Mouse (Mus musculus) retina, postnatal 7 days (tissue): Measurements from ENCODE around the gene Mei1.

Source experiments
- DNase-seq: peaks from one replicate; pipeline ENCODE4 v3.0.0-alpha.2; 2012; ENCODE audit warnings: low read depth, low spot score

The Mei1 gene

DNA sequence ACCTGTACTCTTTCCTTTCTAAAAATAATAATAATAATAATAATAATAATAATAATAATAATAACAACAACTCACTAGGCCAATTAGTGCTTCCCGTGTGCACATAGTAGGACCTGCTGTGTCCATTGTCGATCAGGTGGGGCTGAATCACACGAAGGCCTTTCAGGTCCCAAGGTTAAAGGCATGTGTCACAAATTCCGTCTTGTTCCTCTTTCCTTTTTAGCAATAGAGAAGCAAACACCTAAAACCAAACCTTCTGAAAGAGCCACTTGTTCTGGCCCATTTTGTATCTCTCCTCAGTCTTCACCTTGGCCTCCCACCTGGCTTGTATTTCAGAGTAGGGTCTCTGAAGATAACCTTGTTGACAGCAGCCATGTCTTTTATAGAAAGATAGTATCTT lies 81.4 kb downstream of the Mei1 start:
- no peak for DNase-seq

DNA sequence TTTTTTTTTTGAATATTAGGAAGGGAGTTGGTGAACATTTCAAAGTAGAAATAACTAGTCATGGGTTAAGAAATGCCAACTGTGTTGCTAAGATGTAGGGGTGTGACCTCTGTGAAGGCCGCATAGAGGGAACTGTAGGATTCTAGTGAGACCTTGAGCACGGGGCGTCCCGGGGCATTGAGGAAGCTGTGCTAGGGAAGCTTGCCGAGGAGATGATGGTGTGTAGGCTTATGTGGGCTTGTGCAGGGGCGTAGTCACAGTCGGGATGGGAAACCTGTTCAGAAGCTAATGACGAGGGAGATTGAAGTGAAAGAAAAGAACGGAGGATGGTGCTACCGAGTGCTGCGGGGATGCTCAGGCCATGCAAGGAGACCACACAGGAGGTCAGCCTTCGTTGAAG lies 82.2 kb downstream of the Mei1 start:
- no peak for DNase-seq

DNA sequence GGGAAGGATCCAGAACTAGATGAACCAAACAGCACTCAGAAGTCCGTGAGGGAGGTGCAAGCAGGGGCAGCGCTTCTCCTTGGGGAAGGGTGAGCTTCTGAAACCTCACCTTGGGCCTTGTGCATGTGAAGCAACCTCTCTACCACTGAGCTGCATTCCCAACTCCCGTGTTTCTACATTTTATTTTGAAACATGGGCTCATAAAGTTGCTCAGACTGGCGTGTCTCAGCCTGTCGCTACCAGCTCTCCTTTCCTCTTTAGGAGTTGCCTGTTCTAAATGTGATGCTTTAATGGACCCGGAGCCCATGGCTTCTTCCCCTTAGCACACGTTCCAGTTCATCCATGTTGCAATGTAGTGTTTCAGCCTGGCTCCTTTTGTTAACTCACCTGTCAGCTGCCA lies 82.6 kb downstream of the Mei1 start:
- DNase-seq, result no peak

DNA sequence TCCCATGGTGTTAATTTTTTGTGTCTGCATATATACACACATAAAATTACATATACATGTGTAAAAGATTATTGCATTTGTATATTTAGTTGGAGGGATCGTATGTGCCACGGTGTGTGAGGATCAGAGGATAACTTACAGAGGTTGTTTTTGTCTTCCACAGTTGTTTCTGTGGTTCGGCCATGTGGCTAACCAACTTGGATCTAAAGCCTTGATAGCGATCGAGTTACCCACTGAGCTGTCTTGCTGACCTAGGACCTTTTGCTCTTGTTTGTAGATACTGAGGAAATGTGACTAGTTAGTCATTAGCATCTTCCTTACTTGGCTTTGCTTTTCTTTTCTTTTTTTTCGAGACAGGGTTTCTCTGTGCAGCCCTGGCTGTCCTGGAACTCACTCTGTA lies 86.5 kb downstream of the Mei1 start:
- DNase-seq, result no peak

DNA sequence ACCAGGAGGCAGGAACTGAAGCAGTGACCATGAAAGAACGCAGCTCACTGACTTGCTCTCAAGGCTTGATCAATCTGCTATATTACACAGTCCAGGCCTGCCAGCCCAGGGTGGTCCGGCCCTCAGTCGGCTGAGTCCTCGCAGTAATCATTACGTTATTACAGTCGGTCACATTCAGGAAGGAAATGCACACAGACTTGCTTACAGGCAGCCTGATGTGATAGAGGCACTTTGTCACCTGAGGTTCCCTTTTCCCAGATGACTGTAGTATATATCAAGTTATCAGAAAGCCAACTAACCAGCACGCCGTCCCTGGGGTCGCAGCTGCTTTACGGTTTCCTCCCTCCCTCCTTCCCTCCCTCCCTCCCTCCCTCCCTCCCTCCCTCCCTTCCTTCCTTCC lies 87.1 kb downstream of the Mei1 start:
- no peak for DNase-seq

DNA sequence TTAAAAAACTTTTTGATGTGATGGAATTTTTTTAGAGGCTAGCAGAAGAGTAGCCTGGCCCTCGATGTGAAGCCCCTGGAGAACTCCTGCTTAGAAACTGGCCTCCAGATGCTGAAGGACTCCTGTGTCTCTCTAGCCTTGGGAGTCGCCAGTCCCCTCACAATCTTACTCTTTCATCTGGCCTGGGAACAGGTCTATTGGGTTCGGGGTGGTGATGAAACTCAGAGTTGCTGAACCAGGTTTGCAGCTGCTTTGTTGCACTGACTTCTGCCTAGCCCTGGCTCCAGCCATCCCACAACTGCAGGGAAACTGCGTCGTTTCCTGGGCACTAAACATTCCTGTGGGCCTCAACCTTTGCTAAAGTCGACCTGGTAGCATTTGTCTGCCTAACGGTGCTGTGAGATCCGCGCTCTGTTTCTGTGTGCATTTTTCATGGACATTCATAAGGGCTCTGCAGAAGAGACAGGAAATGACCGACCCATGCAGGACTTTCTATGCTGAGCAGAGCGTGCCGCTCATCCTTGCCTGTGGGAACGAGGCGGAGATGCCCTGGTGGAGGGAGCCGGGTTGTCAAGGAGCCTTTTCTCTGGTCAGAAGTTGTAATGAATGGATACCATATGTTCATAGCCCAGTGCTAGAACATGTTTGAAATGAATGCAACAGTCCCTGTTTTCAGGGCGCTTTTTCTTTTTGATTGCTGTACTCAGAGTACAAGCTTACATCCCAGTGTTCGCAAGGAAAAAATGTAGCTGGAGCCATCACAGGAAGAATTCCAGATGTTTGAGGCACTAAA lies 88.6 kb downstream of the Mei1 start:
- DNase-seq, result no peak

DNA sequence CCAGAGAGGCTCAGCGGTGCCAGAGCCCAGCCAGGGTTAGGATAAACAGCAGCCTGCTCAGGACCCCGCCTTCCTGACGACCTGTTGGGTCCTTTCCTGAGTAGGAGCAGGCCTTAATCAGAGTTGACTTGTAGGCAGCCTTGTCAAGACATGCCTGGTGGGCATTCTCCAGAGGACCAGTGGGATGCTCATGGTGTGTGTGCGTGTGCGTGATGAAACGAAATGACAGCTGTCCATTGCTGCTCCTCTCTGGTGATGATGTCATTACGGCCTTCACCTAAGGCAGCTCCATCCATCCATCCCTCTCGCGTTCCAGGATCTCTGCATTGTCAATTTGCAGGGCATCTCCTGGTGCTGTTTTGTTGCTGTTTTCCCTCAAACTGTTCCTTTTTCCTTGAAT lies 89.7 kb downstream of the Mei1 start:
- DNase-seq, result no peak

DNA sequence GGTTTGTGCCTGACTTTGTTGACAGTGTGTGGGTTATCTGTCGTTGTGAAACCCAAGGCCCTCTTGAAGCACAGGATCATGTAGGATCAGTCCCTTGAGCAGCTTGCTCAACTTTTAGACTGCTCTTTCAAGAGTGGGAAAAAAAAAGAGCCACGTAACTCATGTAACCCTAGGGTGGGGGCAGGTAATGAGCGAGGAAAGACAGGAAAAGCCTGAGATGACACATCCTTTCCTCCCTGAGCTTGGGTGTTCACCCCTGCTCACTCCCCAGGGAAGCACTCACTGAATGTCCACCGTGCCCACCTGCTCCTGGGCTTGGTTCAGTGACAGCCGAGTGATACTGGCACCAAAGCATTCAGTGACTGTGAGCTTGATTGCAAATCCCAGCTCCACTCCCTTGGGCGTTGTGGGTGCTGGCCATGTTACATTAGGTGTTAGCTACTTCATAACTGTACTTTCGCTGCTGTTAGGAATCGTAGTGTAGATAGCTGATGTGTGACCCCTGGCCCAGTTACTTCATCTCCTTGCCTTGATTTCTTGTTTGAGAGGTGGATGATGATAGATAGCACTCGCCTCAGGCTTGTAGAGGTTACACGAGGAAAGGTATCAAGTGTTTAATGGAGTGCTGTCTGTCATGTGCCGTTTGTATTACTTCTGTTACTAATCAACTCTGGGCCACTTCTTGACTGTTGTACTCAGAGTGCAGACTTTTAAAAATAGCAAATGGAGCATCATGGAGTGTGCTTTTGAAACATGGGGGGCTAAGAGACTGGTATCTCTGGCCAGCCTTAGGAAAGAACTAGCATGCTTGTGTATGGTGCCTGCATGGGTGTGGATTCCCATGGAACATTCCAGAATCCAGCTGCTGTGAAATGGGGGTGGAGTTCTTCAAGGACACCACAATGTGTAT lies 91.2 kb downstream of the Mei1 start:
- no peak for DNase-seq

DNA sequence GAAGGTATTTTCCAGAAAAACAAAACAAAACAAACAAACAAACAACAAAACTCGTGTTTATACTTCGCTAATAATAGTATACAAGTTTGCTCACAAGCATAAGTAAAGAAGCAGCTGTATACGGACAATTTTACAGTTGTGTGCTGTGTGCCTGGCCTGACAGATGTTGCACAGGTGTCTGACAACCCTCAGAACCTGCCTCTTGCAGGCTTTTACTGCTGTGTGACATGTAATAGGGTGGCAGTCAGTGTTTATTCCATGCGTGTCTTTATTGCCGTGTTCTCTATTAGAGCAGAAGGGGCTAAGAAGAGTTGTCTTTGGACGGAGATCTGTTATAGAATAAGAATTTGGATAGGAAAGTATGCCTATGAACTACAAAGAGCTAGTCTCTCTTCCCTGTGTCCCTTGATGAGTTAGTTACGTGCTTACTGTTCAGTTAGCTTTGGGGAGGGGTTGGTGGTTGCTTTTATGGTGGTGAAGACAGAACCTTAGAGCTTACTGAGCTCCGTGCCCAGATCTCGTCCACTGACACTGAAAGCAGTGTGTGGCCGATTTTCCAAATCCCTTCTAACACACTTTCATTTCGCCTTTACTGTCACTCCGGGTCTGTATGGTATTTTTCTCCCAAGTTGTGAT lies 92.3 kb downstream of the Mei1 start:
- no peak for DNase-seq

DNA sequence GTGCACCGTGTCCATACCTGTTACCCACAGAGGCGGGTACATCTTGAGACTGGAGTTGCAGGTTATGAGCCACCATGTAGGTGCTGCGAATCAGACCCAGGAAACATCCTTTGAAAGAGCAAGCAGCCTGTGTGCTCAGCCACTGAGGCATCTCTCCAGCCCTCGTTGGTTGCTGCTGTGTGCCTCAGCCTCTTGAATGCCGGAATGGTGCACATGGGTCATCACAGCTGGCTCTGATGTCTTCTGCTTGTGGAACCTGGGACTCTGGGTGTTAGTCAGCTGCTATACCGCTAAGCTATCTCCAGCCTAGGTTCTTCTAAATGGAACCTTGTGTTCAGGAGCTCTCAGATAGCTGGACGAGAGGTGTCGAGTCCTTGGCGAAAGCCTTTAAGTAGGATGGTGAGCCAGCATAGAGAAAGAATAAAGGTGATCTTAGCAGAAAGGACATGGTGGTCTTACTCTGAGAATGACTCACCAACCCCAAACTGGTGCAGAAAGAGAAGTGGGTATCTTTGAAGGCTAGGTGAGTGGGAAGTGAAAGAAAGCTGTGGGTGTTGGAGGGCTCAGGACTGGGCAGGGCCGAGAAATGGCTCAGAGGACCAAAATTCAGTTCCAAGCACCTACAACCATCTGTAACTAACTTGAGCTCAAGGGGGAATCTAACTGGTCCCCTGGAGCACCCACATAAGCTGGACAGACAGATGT lies 93.7 kb downstream of the Mei1 start:
- no peak for DNase-seq

DNA sequence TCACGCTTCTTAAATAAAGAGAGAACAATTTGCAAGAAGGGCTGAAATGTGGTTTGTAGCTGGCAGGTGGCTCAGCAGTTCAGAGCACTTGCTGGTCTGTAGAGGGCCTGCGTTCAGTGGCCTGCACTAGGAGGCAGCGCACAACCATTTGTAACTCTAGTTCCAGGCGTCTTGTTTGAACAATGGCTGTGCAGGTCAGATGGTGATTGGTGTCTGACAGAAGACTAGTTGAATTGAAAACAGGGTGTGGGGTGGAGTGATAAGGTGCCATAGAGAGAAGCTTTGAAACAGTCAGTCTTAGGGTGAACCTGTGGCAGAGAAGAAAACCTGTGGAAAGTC lies 94.2 kb downstream of the Mei1 start:
- no peak for DNase-seq

DNA sequence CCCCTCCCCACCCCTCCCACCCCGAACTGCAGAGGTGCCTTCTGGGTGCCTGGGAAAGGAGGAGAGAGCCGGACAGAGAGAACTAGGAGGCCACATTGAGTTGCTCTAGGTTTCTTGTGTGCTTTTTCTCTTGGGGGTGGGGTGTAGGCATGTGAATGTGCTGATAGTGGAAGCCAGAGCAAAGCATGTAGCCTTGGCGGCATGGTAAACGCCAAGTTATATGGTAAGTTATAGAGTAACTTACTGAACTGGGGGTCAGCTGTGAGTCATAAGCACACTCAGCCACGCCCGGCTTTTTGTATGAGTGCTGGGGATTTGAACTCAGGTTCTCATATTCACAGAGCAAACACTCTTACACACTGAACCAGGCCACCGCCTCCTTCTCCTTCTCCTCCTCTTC lies 94.7 kb downstream of the Mei1 start:
- DNase-seq, result no peak

DNA sequence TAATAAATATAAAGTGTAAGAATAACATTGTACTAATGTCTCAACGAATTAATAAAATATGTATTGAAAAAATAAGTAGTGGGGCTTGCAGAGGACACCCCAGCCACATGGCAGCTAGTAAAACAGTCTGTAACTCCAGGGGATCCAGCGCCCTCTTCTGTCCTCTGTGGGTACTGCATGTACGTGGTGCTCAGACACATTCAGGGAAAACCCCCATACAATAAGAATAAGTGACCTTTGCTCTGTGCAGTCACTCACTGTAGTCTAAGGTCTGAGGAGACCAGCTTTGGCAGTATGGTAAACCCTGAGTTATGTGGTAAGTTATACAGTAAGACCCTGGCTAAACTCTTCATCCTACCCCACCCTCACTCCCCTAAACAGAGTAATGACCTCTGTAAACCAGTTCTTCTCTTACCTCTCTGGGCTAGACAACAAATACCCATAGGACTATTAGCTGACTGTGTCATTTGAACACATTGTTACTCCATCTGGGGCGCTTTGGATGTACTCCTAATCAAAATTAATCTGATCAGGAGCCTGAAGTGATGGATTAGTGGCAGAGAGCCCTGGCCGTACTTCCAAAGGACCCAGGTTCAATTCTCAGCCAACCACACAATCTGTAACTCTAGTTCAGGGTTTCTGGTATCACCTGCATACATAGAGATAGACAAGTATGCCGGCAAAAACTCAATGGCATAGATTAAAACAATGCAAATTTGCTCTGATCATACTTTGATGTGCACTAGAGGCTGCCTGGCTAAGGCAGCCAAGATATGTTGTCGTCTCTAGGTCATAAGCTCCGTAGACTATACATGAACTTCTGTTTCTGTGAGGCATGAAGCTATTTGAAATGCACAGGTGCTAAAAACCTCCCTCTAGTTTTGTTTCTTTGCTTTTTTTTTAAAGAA lies 95.8 kb downstream of the Mei1 start:
- peak; percentile 64 for DNase-seq

DNA sequence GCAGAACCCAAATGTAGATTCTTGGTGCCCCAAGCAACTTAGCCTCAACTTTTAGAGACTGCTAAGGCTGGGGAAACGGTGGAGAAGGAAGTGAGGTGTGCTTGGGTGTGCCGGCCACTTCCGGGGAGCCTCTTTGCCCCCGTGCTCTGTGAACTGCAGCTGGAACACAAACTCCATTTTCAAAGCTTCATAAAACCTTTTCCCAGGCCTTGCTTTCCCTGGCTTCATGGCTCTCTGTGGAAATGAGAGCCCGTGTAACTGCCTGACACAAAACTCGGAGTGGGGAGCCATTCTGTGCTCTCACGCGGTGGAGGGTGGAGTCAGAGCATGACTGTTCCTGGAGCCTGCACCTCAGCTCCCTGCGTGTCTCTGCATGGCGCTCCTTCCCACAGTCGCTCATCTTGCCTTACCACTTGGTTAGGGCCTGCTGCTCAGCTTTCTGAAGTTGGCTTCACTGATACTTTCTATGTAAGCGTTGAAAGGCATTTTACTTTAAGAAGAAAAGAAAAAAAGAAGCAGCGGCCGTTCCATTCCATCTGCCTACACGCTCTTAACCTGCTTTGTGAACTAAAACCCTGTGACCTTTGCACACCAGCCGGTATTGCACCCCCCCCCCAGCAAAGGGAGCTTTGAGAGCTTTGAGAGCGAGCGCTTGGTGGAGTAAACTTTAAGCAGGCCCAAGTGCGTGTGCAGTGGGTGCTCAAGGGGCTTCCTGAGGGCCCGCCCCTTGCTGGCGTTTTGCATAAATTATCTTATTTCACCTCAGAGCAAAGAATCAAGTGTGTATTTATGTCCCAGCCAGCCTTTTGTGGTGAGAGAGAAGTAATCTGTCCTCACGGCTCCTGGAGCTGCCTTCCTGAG lies 96.7 kb downstream of the Mei1 start:
- DNase-seq, result no peak

DNA sequence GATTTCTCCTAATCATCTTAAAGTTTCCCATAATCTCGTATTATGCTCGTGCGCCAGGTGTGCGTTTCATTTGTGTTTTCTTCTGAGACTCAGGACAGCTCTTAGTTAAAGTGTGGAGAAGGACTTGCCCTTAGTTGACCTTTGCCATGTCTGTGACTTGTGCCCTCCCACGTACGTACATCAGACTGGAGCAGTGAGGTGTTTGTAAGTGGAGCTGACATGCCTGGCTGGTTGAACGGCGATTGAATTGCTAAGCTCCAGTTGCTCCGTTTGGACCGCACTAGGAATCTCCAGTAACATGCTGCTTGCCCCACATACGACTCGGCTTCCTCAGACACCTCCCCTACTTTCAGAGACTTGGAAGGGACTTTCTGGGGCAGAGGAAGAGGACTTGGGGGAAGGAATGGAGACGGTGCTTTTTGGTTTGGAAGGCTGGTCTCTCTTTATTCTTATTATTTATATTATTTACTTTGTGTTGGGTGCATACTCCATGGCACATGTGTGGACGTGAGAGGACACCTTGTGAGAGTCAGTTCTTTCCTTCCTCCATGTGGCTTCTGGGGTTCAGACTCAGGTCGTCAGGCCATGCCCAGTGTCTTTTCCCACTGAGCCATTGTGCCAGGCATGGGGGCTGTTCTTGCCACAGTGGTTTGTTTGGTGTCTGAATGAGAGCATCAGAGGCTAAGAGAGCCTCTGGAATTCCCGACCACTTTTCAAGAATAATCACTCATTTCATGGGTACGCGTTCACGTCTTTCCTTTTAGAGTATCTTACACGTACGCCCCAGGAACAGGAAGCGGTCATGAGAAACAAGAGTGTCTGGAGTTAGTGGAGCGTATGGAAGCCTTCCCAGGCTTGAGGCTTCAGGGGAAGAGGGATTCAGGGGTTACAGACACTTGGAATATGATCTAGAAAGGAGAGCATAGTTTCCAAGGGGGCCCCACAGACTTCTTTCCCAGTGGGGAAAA lies 97.7 kb downstream of the Mei1 start:
- no peak for DNase-seq

DNA sequence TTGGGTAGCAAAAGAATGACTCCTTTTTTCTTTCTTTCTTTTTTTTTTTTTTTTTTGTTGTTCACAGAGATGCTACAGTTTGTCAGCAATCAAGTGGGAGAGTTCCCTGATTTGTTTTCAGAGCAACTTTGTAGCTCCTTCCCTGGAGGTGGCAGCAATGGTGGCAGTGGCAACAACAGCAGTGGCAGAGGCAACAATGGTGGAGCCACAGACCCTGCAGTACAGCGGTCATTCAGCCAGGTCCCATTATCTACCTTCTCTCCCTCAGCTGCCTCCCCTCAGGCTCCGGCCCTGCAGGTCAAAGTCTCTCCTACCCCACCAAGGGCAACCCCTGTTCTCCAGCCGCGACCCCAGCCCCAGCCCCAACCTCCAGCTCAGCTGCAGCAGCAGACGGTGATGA lies 99.9 kb downstream of the Mei1 start:
- DNase-seq, result no peak

DNA sequence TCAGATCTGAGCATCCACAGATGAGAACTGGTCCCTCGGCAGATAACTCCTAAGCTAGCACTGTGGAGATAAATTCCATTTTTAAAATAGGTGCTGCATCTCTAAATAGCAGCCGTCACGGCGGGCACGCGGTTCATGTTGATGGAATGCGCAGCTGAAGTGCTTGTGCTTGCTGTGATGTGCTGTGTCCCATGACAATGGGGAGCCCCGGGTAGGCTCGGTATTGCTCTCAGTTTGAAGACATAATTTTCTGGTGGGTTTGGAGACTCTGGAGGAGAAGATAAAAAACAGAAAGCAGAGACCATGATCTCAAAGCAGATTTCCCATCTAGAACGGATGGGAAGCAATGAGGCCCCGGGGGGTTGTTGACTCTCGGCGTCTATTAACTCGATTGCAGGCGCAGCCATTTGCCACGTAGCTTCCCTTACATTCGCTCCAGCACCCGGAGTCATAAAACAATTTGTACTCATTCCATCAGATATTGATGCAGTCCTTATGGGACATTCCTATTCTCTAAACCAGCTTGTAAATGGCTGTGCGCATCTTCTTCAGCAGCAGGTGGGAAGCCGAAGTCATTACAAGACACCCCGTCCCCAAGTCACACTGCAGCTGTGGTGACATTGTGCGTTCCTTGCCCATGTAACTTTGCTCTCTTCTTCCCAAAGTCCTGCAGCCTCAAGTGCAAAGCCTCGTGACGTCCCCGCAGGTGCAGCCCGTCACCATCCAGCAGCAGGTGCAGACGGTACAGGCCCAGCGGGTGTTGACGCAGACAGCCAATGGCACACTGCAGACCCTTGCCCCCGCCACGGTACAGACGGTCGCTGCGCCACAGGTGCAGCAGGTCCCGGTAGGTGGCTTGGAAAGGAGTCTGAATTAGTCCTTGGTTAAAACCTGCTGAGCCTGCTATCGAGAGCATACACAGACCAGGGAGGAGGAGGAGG lies 100.9 kb downstream of the Mei1 start:
- DNase-seq, result no peak

DNA sequence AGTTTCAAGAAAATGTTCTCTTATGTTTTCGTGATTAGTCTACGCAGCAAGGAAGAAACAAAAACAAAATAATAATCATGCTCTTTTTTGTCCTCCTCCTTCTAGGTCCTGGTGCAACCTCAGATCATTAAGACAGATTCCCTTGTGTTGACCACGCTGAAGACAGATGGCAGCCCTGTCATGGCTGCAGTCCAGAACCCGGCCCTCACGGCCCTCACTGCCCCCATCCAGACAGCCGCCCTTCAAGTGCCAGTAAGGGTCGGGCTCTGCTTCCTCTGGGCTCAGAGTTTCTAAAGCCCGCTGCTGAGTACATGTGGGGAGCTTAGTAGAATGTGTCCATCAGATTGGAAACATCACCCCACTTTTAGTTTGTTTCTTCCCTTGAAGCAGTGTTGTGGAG lies 102.9 kb downstream of the Mei1 start:
- no peak for DNase-seq
